Mouse (Mus musculus) retina, embryonic 14.5 days (tissue): ENCODE measurements around the gene Bbs9.

Source experiments
- DNase-seq: peaks from one replicate; pipeline ENCODE4 v3.0.0-alpha.2; 2015; ENCODE audit warnings: low spot score

Bbs9 gene

DNA sequence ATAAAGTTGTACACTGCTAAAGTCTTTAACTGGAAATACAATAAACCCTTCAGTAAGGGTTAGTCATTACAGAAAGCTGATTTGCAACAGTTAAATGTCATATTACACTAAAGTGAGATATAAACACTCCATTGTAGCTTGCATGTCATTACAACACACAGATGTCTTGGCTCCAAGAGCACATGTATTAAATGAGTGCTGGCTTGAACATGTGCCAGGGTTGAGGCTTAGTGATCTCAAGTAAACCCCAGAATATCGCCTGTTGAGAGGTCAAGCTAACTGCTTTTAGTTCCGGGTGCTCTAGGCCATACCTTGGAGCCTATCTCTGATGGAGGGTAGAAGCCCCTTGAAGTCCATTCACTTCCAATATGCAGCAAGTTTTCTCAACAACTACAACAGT, 273.1 kb downstream of the Bbs9 start:
- DNase-seq = no peak

DNA sequence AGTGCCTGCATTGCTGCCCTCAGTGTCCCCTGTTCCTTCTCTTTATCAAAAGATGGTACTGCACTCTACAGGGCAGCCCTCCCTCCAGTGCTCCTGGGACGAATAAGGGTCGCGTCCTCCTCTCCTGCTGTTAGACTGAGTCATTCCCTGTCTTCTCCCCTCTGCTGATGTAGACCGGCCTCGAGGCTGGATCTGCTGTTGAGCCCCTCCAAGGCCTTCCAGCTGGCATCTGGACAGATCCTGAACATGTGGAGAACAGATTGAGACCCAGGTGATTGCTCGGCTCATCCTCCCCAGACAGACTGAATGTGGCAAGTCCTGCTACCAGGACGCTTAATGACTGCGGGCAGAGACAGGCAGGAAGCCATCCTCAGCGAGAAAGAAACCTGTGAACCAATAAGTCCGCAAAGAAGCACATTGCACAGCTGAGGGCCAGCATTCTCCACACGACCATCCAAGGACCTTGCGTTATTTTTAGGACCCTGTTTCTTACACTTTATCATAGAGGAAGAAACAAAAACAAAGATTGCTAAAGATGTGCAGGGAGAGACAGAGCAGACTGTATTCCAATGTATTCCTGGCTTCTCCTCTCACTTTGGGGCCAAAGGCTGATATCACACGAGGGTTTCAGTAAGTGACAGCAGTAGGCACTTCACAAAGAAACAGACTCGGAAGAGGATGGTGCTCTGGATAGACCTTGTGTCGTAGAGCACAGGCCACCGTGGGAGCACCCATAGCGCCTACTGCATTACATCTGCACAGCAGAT, 275.4 kb downstream of the Bbs9 start:
- no peak for DNase-seq

DNA sequence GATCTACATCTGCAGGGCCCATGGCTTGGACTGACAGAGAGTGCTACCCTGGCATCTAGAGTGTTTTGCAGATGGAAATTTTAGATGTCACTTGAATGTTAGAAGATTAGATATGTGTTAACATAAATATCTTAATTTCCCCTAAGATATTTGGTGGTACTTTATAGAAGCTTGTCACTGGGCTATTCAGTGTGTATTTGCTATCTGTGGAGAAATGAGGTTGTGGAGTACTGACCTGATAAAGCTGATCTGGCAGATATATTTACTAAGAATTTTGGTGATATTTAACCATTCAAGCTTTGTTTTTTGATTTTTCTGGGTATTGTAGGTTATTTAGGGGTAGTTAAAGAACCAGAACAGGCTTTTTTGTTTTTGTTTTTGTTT, 276.0 kb downstream of the Bbs9 start:
- DNase-seq = no peak

DNA sequence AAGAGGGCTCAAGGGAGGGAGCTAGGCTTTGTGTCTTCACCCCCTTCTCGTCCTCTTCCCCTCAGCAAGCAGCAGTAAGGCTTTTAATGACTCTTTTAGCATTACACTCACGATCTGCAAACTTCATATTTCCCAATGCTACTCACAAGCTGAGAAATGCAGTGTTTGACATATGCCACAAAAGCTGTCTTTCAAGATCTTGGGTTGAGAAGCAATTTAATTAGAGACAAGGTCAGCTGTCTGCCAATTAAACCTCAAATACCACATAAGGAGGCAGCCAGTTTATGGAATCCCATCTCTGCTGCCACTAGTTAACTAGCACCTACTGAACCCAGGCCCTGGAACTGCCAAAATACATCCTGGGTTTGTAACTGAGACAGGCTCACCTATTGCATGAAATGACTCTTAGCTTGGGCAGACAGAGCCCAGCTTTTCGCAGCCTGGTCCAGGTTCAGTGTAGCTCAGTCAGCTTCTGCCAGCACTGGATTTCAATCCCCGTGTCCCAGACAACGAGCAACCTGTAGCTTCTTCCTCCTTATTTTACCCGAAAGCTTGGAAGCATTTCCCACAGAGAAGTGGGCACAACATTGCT, 278.7 kb downstream of the Bbs9 start:
- peak; percentile 11 for DNase-seq

DNA sequence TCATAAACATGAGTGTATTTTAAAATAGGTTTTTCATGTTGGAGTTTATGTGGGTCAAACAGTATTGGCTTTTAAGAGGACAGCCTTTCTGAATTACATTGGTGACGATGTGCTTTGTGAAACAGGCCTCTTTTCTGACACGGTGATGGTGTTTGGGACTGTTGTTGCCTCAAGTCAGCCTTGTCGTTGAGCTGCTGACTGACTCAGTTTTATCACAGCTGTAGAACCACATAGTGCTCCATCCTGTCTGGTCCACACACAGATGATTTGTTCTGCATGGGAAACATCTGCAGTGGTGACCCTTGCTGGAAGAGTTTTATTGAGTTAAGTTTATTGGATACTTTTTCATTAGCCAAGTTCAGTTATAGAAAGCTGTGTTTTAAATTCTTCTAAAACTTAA, 283.0 kb downstream of the Bbs9 start:
- DNase-seq = no peak

DNA sequence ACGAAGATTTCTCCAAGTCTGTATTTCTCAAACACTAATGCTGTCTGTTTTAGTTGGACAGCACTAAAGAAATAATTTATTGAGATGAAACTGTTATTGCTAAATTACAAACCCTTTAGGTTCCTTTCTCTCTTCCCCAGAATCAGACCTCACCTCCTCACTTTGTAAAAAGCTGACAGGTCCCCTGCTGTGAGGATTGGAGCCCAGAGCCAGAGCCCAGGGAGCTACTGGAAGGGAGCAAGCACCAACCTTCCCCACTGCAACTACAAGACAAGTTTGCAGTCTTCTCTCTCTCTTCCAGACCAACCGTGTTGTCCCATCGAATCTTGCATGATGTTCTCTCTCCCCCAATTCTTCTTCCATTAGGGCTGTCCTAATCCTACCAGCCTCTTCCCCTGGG, 283.7 kb downstream of the Bbs9 start:
- no peak for DNase-seq

DNA sequence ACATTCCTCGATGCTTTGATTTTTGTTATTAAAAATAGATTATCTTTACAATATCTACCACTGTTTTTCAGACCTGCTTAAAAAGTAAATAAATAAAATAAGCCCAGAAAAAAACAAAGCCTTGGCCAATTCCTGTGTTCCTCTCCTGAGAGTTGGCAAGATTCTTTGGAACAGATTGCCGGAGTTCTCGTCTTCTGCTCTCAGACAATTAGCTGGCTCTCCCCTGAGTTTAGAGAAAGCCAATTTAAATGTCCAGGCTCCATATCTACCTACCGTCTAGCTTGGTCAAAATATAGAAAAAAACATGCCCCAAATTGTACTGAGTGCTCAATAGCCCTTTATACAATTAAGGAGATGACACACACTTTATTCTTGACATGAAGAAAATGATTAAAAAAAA, 284.9 kb downstream of the Bbs9 start:
- no peak for DNase-seq

DNA sequence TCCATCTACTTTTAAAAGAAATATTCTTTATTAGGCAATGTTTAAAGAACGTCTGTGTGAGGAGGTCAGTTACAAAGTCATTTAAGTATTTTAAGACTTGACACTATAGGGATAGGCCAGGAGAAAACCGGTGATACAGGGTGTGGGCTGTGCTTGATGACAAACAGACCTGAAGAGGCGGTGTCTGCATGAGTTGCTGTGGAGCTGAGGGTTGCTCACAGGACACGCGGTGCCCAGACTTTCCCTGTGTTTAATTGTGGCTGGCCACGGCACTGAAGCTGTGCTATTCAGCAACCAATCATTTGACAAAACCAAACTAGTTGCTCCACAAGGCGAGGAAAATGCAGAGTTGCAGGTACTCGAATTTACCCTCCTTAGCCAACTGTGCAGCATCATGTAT, 286.0 kb downstream of the Bbs9 start:
- DNase-seq = no peak

DNA sequence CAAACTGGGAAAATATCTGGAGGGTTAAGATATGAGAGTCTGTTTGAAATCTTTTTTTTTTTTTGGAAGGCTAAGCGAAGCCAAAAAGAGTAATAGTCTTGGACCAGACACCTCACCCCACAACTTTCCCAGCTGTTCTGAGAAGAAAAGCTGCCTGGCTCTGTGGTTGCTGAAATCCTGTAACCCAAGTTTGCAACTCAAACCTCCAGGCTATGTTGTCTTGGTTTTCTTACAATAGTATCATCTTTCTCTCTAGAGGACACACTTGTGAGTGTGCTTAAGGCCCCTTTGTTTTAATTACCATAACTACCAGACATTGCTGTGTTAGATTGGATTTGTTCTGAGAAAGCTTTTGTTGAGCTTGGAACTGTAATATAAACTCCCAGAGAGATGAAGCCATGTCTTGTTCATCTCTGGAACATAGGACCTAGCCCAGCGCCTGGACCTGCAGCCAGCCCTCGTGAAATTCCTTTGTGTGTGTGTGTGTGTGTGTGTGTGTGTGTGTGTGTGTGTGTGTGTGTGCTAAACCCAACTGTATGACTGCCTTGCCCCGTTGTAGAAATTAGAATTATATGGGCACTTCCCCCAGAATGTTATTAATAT, 290.2 kb downstream of the Bbs9 start:
- DNase-seq = no peak

DNA sequence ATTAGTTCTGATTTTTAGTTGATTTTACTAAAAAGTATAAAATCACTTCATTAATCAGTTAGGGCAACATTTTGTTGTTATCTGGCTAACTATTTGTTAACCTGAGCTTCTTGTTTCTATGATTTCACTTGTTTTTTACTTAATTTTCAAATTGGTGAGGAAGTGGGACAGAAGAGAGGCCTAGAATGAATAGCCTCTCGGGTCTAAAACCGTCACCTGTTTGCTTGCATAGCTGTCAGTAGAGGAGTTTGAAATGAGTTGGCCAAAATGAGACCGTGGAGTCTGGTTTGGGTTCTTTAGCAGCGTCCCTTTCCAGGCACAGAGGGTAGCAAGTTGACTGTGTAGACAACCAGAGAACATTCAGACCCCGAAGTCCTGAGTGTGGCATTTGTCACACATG, 291.6 kb downstream of the Bbs9 start:
- no peak for DNase-seq

DNA sequence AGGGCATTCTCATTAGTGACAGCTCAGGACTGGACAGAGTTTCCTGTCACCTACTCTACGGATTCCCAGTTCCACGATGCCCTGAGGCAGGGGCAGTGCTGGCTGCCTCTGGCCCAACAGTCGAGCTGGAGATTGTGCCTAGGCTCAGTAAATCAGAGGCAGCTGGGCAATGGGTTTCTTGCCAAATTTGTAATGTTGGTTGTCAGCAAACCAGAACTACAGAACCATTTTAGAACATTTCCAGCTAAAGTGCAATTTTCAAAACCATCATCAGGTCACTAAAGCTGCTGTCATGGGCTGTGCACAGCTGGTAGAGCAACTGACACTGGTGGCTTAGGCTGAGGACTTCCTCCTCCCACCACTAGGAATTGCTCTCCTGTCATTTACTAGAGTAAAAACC, 292.3 kb downstream of the Bbs9 start:
- no peak for DNase-seq

DNA sequence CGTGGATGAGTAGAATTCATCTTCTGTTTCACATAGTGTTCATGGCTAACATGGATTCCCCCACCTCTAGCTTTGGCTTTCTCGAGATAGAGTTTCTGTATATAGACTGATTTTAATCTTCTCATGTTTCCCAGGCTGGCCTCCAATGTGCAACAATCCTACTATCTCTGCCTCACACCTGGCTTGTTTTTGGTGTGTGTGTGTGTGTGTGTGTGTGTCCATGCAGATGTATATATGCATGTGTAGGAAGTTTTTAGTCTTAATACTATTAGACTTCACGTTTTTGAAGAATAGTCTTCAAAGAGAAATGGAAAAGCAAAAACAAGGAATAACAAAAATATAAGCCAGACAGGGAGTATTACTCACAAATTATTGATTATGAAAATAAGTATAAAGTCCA, 296.3 kb downstream of the Bbs9 start:
- DNase-seq = no peak

DNA sequence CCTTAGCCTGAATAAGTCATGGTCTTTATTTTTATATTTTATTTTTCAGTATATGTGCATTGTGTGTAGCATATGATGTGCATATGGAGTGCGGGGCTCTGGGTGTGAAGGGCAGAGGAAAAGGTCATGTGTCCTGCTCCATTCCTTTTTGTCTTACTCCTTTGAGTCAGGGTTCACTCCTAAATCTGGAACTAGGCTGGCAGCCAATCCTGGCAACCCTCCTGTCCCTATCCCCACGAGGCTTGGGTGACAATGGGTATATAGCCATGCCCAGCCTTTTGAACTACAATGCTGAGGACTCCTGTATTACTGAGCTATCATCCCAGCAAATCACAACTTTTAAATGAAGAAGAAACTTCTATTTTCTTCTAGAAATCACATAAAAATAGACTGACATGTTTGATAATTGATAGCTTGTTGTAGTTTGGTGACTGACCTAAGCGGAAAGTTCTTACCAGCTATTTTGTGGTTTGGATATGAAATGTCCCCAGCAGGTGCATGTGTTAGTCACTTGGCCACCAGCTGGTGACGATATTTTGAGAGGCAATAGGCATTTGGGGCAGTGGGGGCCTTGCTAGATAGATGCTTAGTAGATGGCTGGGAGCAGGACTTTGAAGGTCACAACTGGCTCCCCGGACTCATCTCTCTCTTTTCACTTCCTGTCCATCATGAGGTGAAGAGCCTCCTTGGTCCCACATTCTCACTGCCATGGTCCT, 300.9 kb downstream of the Bbs9 start:
- DNase-seq = no peak

DNA sequence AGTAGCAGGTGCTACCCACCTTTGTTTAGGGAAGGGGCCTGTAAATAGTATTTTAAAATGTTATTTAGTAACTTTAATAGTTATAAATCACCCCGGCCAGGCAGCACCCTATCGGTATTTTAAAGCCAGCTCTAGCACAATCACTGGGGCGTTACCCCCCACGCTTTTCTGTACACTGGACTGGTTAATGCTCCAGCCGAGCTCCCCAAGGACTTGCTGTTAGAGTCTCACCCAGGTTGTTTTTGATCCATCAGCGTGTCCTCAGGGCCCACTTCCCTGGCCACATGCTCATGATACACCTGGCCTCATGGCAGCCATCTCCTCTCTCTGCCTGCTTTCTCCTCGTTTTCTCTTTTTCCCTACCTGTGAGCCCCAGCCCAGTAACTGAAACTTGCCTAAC, 301.9 kb downstream of the Bbs9 start:
- no peak for DNase-seq

DNA sequence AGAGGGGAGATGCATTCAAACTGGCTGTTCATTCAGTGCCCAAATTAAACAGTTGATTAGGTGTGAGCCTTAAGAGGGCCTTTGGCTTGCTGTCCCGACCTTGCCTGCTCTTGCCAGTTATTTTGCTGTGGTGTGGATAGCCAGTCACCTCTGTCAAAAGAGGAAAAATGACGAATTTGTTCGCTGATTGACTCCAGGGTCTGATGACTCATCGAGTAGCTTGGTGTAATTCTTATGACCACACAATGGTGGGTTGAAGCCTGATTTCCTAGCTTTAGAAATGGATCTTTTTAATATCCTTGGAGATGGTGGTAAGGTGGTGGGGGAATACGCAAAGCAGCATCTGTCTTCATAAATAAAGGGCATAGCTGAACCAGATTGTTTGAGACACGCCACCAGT, 304.1 kb downstream of the Bbs9 start:
- DNase-seq = no peak

DNA sequence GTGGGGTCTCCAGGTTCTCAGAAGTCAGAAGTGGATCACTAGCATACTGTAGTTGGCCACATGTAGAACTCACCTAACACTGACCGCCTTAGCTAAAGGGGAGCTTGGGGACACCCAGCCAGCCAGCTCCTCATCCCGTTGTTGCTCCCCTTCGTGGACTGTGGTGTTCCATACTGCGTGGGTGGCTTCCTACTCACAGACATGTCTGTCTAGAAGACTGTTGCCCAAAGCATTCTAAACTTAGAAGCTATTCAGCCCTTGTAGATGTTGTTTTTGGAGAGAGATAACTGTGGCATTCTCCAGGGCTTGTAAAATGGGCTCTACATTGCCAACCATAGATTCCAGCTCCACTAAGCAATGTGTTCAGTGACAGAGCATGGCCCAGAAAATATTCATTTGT, 310.5 kb downstream of the Bbs9 start:
- no peak for DNase-seq

DNA sequence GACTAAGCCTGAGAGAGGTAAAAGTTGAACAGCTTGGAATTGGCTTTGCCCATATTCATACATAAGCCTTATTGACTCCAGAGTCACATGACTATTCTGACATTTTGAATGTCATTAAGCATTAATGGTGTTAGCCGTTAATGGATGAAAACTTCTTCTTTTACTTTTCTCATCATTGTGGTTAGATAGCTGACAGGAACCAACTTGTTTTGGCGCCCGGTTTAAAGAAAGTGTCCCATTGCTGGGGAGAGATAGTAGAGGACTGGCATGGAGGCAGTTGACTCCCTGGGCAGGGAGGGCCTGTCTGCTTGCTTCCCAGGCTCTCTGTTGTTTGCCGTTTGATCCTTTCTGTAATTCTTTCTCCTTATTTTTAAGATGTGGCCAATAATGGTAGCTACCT, 312.9 kb downstream of the Bbs9 start:
- no peak for DNase-seq

DNA sequence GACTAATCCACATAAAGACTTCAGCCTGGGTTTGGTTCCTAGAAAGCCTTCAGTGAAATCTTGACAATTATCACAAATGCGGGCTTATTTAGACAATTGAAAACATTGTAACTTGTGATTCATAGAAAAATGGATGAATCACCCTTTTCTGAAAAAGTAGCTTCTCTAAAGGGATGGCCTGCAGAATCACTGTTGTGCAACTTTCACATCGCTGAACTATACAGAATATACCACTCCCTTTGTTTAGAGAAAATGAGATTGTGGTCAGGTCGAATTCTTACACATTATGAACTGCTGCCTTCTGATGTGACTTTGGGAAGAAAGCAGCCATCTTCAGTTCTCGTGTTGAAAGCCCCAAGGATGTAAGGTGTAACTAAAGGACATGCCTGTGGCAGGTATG, 313.3 kb downstream of the Bbs9 start:
- no peak for DNase-seq

DNA sequence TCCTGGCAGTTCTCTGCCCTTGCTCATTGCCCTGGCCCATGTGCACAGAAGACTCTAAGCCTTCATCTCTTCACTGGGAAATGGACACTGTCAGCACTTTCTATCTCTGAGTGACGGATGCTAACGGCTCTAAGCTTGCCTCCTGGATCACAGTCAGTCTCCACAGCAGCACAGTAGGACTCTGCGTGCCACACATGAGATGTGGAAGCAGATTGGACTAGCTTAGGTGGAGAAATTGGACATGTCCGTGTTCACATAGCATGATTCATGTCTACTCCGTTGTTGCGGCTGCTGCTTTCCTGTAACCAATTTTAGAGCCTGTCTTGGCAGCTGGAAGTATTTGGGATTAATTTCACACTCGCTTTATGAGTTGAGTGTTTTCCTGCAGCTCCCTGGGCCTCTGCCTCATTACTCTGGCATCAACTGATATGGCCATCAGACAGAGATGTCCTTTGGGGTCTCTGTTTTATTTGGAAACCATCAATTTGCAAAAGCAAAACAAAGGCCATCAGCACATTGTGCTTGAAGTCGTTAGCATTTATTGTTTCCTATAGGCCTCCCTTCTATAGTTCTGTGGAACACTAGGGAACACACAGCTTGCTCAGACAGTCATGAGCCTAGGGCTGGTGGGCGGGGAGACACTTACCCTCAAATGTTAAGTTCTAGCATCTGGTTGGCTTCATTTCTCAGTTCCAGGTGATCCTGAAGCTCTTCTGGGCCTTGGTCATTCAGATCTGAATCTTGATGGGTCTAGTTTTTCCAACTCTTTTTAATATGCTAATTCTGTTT, 314.1 kb downstream of the Bbs9 start:
- no peak for DNase-seq

DNA sequence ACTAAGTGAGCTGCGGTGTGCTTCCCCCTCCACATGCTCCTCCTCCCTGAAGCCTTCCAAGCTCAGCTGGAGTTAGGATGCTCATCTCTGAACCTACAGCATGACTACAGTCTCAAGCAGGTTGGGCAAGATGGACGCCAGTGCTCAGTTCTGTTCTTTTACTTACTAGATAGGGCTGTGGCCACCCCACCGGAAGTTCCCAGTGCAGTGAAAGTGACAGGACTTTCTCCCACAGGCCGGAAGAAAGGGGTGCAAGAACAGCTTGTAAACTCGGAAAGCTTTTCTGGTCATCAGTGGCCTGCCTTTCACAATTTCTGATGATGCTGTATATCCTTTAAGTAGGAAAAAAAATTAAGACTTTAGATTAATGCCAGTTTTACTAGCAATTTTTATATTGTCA, 315.7 kb downstream of the Bbs9 start:
- no peak for DNase-seq

DNA sequence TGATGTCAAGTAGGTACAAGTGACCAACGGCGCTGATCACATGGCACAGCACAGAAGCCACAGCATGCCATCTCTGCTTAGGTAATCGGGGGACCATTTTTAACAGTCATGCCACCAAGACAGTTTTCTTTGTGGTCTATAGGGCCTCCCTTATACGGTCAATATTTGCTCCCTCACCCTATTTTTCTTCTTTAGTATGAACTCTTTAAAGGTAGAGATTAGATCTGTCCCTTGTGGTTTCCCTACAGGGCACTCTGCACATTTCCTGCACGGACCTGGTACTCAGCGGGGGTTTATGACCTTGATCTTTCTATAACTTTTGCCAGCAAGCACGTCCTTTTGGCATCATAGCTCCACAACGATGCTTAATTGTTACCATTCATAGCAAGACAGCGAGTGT, 316.2 kb downstream of the Bbs9 start:
- DNase-seq = no peak

DNA sequence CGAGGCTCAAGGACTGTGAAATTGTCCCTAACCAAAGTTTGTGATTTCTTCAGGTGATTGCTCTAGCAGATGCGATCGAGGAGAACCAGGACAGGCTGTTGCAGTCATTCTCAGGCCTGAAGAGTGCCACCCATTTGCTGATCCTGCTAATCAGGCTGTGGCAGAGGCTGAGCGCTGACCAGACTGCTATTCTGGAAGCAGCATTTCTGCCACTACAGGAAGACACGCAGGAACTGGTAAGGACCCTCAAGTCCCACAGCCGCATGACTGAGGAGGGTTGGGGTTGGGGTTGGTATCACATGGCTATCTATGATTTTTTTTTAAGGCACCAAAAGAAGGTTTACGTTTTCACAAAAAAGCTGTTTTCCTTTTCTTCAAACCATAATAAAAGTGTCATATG, 318.2 kb downstream of the Bbs9 start:
- DNase-seq = no peak
